Mouse (Mus musculus): ENCODE data around the gene Samd4b.

DNA sequence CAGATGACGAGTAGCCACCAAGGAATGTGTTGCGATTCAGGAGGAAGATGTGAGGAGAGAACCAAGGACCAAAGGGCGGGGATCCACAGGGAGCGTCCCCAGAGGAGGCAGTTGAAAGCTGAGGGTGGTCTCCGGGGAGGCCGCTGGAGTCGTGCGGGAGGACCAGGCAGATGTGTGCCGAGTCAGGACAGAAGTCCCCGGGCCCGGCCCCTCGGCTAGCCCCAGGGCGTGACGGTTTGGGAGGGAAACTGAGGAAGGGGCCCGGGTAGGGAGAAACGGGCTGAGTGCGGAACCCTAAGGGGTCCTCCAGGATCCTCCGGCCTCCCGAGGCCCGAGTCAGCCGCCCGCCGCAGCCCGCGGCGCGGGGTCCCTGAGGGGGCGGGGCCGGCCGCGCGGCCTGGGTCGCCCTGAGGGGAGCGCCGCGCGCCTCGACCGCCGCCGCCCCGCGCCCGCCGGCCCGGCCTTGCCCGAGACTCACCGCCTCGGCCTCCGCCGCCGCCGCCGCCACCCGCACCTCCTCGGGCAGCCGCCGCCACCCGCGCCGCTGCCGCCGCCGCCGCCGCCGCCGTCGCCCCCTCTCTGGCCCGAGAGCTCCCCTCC is 162.2 kb downstream of the Samd4b start:
- TF ChIP-seq CTCF (IDR thresholded peaks at IDR 0.05; ENCODE audit: control insufficient read depth, insufficient read depth, low read length) = no peak
- no peak for TF ChIP-seq POLR2A (IDR thresholded peaks at IDR 0.05; ENCODE audit: borderline replicate concordance, control insufficient read depth, low read depth, low read length)

Measured in bone marrow, adult 2 months (tissue).